Mouse (Mus musculus): ENCODE data around the gene Ankrd13c. TPM values are rescaled to one million over a fixed set of nuclear protein-coding genes. Genes with fewer than 3 reads are reported as not detected.
"Not testable (repeated sequence)": the region's sequence is repeated elsewhere in the genome, so short reads cannot be mapped to it uniquely, and the experiment has no call there.

The Ankrd13c gene
- polyA plus RNA-seq, 1 experiment from 2014 or later = 13.8 TPM

DNA sequence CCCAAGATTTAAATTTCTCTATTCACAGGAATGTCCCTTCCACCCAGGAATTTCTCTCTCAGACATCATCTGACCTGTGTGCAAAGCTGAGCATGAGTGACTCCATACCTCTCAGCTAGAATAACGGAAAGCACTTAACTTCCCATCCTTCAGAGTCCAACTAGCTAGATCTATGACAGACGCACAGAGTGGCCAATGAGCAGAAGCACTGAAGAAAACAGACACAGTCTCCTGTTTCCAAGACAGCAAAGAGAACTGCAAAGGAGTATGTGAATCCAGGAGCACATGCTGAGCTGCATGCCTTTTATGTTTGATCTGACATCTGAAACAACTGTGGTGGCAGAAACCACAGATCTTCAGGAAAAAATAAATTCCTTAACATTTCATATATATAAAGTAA is 20.3 kb upstream of the Ankrd13c start:
- no peak overlapping the region for H3K4me2 ChIP-seq (replicated peaks; ENCODE audit: low read depth, low read length)
- no peaks in the 10 kb centered on the region for H3K4me1 ChIP-seq (ENCODE audit: insufficient read depth, low read depth, low read length)
- H3K4me3 ChIP-seq (ENCODE audit: low read depth, low read length) = no peak overlapping the region
- no peaks in the 10 kb centered on the region for H3K9me3 ChIP-seq (ENCODE audit: low read length)
- no peak overlapping the region for H3K9ac ChIP-seq (replicated peaks; ENCODE audit: low read depth)
- H3K27ac ChIP-seq (ENCODE audit: low read length) = no peak overlapping the region
- DNase-seq (ENCODE audit: low spot score) = no peak
- H3K27me3 ChIP-seq (replicated peaks; ENCODE audit: insufficient read depth, low read length) = no peaks in the 10 kb centered on the region
- no peaks in the 10 kb centered on the region for H3K36me3 ChIP-seq (ENCODE audit: insufficient read depth, low read length)
- ATAC-seq = no peak
- TF ChIP-seq CTCF (IDR thresholded peaks at IDR 0.05) = no peak
- WGBS = 34% methylated on average over 2 of the region's 2 CpGs

DNA sequence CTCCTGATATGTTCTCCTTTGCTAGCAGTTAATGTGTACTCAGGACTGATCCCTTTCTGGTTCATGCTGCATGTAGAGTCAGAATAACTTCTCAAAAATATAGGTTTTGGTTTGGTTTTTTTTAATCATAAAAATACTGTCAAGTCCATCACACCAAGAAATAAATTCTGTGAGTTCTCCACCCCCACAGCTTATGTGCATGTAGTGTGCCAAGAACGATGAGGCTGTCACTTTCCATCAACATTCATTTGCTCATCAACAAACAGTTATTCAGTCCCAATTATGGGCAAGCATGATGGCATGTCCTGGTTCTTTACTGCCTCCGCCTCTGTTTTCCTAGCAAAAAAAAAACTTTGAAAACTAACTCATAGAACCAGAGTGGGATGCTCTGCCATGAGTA is 18.3 kb upstream of the Ankrd13c start:
- ATAC-seq = no peak
- WGBS = 75% methylated on average over 2 of the region's 2 CpGs
- H3K36me3 ChIP-seq (ENCODE audit: insufficient read depth, low read length) = no peaks in the 10 kb centered on the region

GRCm38 (mm10) chr3:157929417-157929816 is 17.6 kb upstream of the Ankrd13c start:
- Histone ChIP-seq H3K27ac (ENCODE audit: low read length) (no peak overlapping the region), H3K36me3 (ENCODE audit: insufficient read depth, low read length) (no peaks in the 10 kb centered on the region), H3K4me2 (replicated peaks; ENCODE audit: low read depth, low read length) (no peak overlapping the region), H3K27me3 (replicated peaks; ENCODE audit: insufficient read depth, low read length) (no peaks in the 10 kb centered on the region), H3K4me3 (ENCODE audit: low read depth, low read length) (no peak overlapping the region), H3K9ac (replicated peaks; ENCODE audit: low read depth) (no peak overlapping the region), H3K4me1 (ENCODE audit: insufficient read depth, low read depth, low read length) (no peaks in the 10 kb centered on the region), H3K9me3 (ENCODE audit: low read length) (no peaks in the 10 kb centered on the region)
- TF ChIP-seq EP300 (IDR thresholded peaks at IDR 0.05) (no peak), CTCF (IDR thresholded peaks at IDR 0.05) (no peak)
- peak; percentile 36 for DNase-seq (ENCODE audit: low spot score)
- WGBS = 72% methylated on average over 1 of the region's 1 CpGs
- no peak for ATAC-seq

More for the DNA sequence above, 18.3 kb upstream of the Ankrd13c start:
- H3K4me1 ChIP-seq (ENCODE audit: insufficient read depth, low read depth, low read length) = no peaks in the 10 kb centered on the region
- TF ChIP-seq CTCF (IDR thresholded peaks at IDR 0.05) (no peak), EP300 (IDR thresholded peaks at IDR 0.05) (no peak)
- no peak overlapping the region for H3K27ac ChIP-seq (ENCODE audit: low read length)
- H3K4me2 ChIP-seq (replicated peaks; ENCODE audit: low read depth, low read length) = no peak overlapping the region
- no peaks in the 10 kb centered on the region for H3K9me3 ChIP-seq (ENCODE audit: low read length)
- no peak overlapping the region for H3K4me3 ChIP-seq (ENCODE audit: low read depth, low read length)
- no peak for DNase-seq (ENCODE audit: low spot score)
- H3K9ac ChIP-seq (replicated peaks; ENCODE audit: low read depth) = no peak overlapping the region
- H3K27me3 ChIP-seq (replicated peaks; ENCODE audit: insufficient read depth, low read length) = no peaks in the 10 kb centered on the region

- no peak for TF ChIP-seq EP300 (IDR thresholded peaks at IDR 0.05)
- TF ChIP-seq CTCF (IDR thresholded peaks at IDR 0.05) = peak; percentile 40
- no peak for ATAC-seq
- no peak overlapping the region for H3K27ac ChIP-seq (ENCODE audit: low read length)
- H3K9ac ChIP-seq (replicated peaks; ENCODE audit: low read depth) = no peak overlapping the region
- H3K4me2 ChIP-seq (replicated peaks; ENCODE audit: low read depth, low read length) = no peak overlapping the region
- no peaks in the 10 kb centered on the region for H3K36me3 ChIP-seq (ENCODE audit: insufficient read depth, low read length)
- H3K4me3 ChIP-seq (ENCODE audit: low read depth, low read length) = no peak overlapping the region
- DNase-seq (ENCODE audit: low spot score) = no peak
- no peaks in the 10 kb centered on the region for H3K9me3 ChIP-seq (ENCODE audit: low read length)
- no peaks in the 10 kb centered on the region for H3K27me3 ChIP-seq (replicated peaks; ENCODE audit: insufficient read depth, low read length)
- H3K4me1 ChIP-seq (ENCODE audit: insufficient read depth, low read depth, low read length) = no peaks in the 10 kb centered on the region
- WGBS = 35% methylated on average over 3 of the region's 3 CpGs
These were observed 15.4 kb upstream of the Ankrd13c start for GRCm38 (mm10) chr3:157931592-157931991.

GRCm38 (mm10) chr3:157932074-157932473 is 15.0 kb upstream of the Ankrd13c start:
- Histone ChIP-seq H3K27ac (ENCODE audit: low read length) (no peak overlapping the region), H3K9ac (replicated peaks; ENCODE audit: low read depth) (no peak overlapping the region), H3K9me3 (ENCODE audit: low read length) (no peaks in the 10 kb centered on the region), H3K4me1 (ENCODE audit: insufficient read depth, low read depth, low read length) (no peaks in the 10 kb centered on the region), H3K4me3 (ENCODE audit: low read depth, low read length) (no peak overlapping the region), H3K36me3 (ENCODE audit: insufficient read depth, low read length) (no peaks in the 10 kb centered on the region), H3K27me3 (replicated peaks; ENCODE audit: insufficient read depth, low read length) (no peaks in the 10 kb centered on the region), H3K4me2 (replicated peaks; ENCODE audit: low read depth, low read length) (no peak overlapping the region)
- ATAC-seq = no peak
- TF ChIP-seq EP300 (IDR thresholded peaks at IDR 0.05) (no peak), CTCF (IDR thresholded peaks at IDR 0.05) (no peak)
- DNase-seq (ENCODE audit: low spot score) = no peak
- WGBS = 33% methylated on average over 3 of the region's 3 CpGs

GRCm38 (mm10) chr3:157933223-157933622 is 13.8 kb upstream of the Ankrd13c start:
- H3K4me2 ChIP-seq (replicated peaks; ENCODE audit: low read depth, low read length); H3K27ac ChIP-seq (ENCODE audit: low read length); DNase-seq (ENCODE audit: low spot score); H3K4me3 ChIP-seq (ENCODE audit: low read depth, low read length); H3K36me3 ChIP-seq (ENCODE audit: insufficient read depth, low read length); H3K4me1 ChIP-seq (ENCODE audit: insufficient read depth, low read depth, low read length); H3K9ac ChIP-seq (replicated peaks; ENCODE audit: low read depth); H3K9me3 ChIP-seq (ENCODE audit: low read length); ATAC-seq; H3K27me3 ChIP-seq (replicated peaks; ENCODE audit: insufficient read depth, low read length): not testable (repeated sequence)
- 70% methylated on average over 5 of the region's 6 CpGs for WGBS

- WGBS = 73% methylated on average over 3 of the region's 3 CpGs
- H3K27me3 ChIP-seq (replicated peaks; ENCODE audit: insufficient read depth, low read length) = no peaks in the 10 kb centered on the region
- H3K36me3 ChIP-seq (ENCODE audit: insufficient read depth, low read length) = no peaks in the 10 kb centered on the region
- no peaks in the 10 kb centered on the region for H3K4me1 ChIP-seq (ENCODE audit: insufficient read depth, low read depth, low read length)
- H3K9me3 ChIP-seq (ENCODE audit: low read length) = no peaks in the 10 kb centered on the region
- no peak overlapping the region for H3K9ac ChIP-seq (replicated peaks; ENCODE audit: low read depth)
- H3K4me3 ChIP-seq (ENCODE audit: low read depth, low read length) = no peak overlapping the region
- DNase-seq (ENCODE audit: low spot score) (no peak), ATAC-seq (no peak)
- H3K4me2 ChIP-seq (replicated peaks; ENCODE audit: low read depth, low read length) = no peak overlapping the region
- no peak for TF ChIP-seq CTCF (IDR thresholded peaks at IDR 0.05)
- no peak for TF ChIP-seq EP300 (IDR thresholded peaks at IDR 0.05)
- no peak overlapping the region for H3K27ac ChIP-seq (ENCODE audit: low read length)
These were observed 12.7 kb upstream of the Ankrd13c start for GRCm38 (mm10) chr3:157934301-157934823.

All from lung, postnatal 0 days (tissue).